Mouse (Mus musculus) intestine, embryonic 14.5 days (tissue): ENCODE measurements at regions not wholly inside any gene's neighbourhood (a gene's known extent, or its start where the extent isn't known, plus 50 kb on each side); places are given as distances from the start of the nearest gene placed in this dataset.

Experiments
- ATAC-seq: fragments of 200-750 bp; cut with Nextera tagmentation; replicated peaks from 2 replicates; pipeline ENCODE4 v1.8.0; 2017; ENCODE audit warnings: low read depth, moderate number of reproducible peaks, moderate TSS enrichment, moderate library complexity; ENCODE audit not compliant: low FRiP score, low TSS enrichment
- DNase-seq: peaks from one replicate; pipeline ENCODE4 v3.0.0-alpha.2; 2018; ENCODE audit warnings: low spot score
- H3K27ac ChIP-seq: fragments of 300-500 bp; sonication (generic); 2 replicates; pipeline ENCODE4 v1.5.1; 2014; ENCODE audit warnings: low read depth, mild to moderate bottlenecking, control low read depth
- H3K27me3 ChIP-seq: fragments of 300-500 bp; sonication (generic); replicated peaks from 2 replicates; pipeline ENCODE4 v1.6.1; 2014; ENCODE audit warnings: low read length, control low read depth; ENCODE audit not compliant: control insufficient read depth, insufficient read depth
- H3K36me3 ChIP-seq: fragments of 300-500 bp; sonication (generic); 2 replicates; pipeline ENCODE4 v1.6.1; 2014; ENCODE audit warnings: low read length, control low read depth; ENCODE audit not compliant: control insufficient read depth, insufficient read depth
- H3K4me1 ChIP-seq: fragments of 300-500 bp; sonication (generic); replicated peaks from 2 replicates; pipeline ENCODE4 v1.6.1; 2014; ENCODE audit warnings: low read length, control low read depth, mixed read lengths; ENCODE audit not compliant: control insufficient read depth, insufficient read depth
- H3K4me2 ChIP-seq: fragments of 300-500 bp; sonication (generic); 2 replicates; pipeline ENCODE4 v1.6.1; 2014; ENCODE audit warnings: low read length
- H3K4me3 ChIP-seq: fragments of 300-500 bp; sonication (generic); 2 replicates; pipeline ENCODE4 v1.5.1; 2014; ENCODE audit warnings: low read depth, low read length, control low read depth, mixed read lengths
- H3K9ac ChIP-seq: fragments of 300-500 bp; sonication (generic); 2 replicates; pipeline ENCODE4 v1.6.1; 2014; ENCODE audit warnings: mild to moderate bottlenecking, low read length
- H3K9me3 ChIP-seq: fragments of 300-500 bp; sonication (generic); 2 replicates; pipeline ENCODE4 v1.6.1; 2016; ENCODE audit warnings: low read length, control low read depth; ENCODE audit not compliant: control insufficient read depth
- WGBS: fragments of 180-500 bp; shearing (Covaris S2); extraction: QIAGEN DNeasy Blood & Tissue Kit; methylation state at CpG from one replicate; pipeline ENCODE4 v1.1.7; 2014; 5-methylcytosine and 5-hydroxymethylcytosine counted together

DNA sequence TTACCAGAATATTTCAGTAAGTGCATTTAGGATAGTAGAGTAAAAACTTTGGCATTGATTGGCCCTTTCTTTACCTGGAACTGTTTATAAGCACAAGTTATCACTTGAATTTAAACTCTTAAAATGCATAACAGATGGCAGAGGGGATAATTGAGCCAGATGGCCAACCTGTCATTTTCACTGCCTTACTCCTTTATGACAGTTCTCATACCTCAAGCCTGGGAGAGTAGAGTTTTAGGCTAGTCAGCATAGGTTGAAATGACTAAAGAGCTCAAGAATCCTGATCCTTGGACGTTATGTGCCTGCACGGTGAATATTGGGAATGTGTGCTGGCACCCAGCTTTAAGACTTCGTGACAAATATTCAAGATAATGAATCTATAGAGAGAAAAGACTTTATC lies 369.1 kb upstream of the Slc35b3 start:
- H3K4me1 ChIP-seq: no peaks in the 10 kb centered on the region
- no peak overlapping the region for H3K4me3 ChIP-seq
- WGBS: 87% methylated on average over 3 of the region's 3 CpGs
- ATAC-seq: no peak
- no peaks in the 10 kb centered on the region for H3K9me3 ChIP-seq
- no peak overlapping the region for H3K27ac ChIP-seq
- DNase-seq: no peak
- H3K9ac ChIP-seq: no peak overlapping the region
- no peak overlapping the region for H3K4me2 ChIP-seq
- H3K36me3 ChIP-seq: no peaks in the 10 kb centered on the region
- no peaks in the 10 kb centered on the region for H3K27me3 ChIP-seq

- Histone ChIP-seq H3K27ac (no peak overlapping the region), H3K27me3 (no peaks in the 10 kb centered on the region), H3K4me1 (no peaks in the 10 kb centered on the region), H3K4me3 (no peak overlapping the region), H3K9me3 (no peaks in the 10 kb centered on the region), H3K9ac (no peak overlapping the region), H3K4me2 (no peak overlapping the region), H3K36me3 (no peaks in the 10 kb centered on the region)
- ATAC-seq: no peak
- WGBS: 57% methylated on average over 8 of the region's 8 CpGs
- DNase-seq: no peak
Observed at GRCm38 (mm10) chr13:39326176-39326575, 365.5 kb upstream of the Slc35b3 start.

- H3K4me2 ChIP-seq: no peak overlapping the region
- no peak overlapping the region for H3K27ac ChIP-seq
- WGBS: 91% methylated on average over 3 of the region's 3 CpGs
- no peaks in the 10 kb centered on the region for H3K9me3 ChIP-seq
- no peak overlapping the region for H3K4me3 ChIP-seq
- no peak for DNase-seq
- H3K27me3 ChIP-seq: no peaks in the 10 kb centered on the region
- no peak for ATAC-seq
- H3K4me1 ChIP-seq: no peaks in the 10 kb centered on the region
- no peaks in the 10 kb centered on the region for H3K36me3 ChIP-seq
- no peak overlapping the region for H3K9ac ChIP-seq
Observed at GRCm38 (mm10) chr13:39321111-39321510, 360.4 kb upstream of the Slc35b3 start.

DNA sequence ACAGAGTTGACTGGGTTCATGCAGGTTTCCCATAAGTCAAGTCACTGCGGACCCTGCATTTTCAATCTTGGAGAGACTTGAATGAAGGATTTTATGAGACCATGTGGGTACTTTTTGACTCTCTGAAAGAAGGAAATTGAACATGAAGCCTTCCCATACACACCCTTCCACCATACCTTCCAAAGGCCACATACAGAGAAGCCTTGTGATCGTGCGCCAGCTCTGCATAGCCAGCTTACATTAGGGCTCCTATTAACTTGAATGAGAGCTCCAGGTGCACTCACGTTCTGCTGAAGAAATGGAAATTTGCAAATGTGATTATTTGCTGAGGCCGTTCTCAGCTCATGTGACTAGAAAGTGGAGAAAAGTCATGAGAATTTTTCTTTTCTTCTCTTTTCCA lies 349.1 kb upstream of the Slc35b3 start:
- Histone ChIP-seq H3K4me3 (no peak overlapping the region), H3K36me3 (no peaks in the 10 kb centered on the region), H3K9me3 (no peaks in the 10 kb centered on the region), H3K27ac (no peak overlapping the region), H3K4me2 (no peak overlapping the region), H3K4me1 (no peaks in the 10 kb centered on the region), H3K27me3 (no peaks in the 10 kb centered on the region), H3K9ac (no peak overlapping the region)
- no peak for DNase-seq
- WGBS: 91% methylated on average over 5 of the region's 5 CpGs
- ATAC-seq: no peak

- no peaks in the 10 kb centered on the region for H3K27me3 ChIP-seq
- H3K4me3 ChIP-seq: no peak overlapping the region
- H3K4me1 ChIP-seq: no peaks in the 10 kb centered on the region
- WGBS: 90% methylated on average over 9 of the region's 9 CpGs
- H3K4me2 ChIP-seq: no peak overlapping the region
- no peak overlapping the region for H3K9ac ChIP-seq
- no peak overlapping the region for H3K27ac ChIP-seq
- H3K36me3 ChIP-seq: no peaks in the 10 kb centered on the region
- H3K9me3 ChIP-seq: no peaks in the 10 kb centered on the region
- DNase-seq: no peak
- no peak for ATAC-seq
Observed at GRCm38 (mm10) chr13:39307845-39308244, 347.2 kb upstream of the Slc35b3 start.

- H3K9me3 ChIP-seq: no peaks in the 10 kb centered on the region
- 67% methylated on average over 3 of the region's 3 CpGs for WGBS
- no peaks in the 10 kb centered on the region for H3K36me3 ChIP-seq
- DNase-seq (no peak), ATAC-seq (no peak)
- H3K27me3 ChIP-seq: no peaks in the 10 kb centered on the region
- no peak overlapping the region for H3K4me2 ChIP-seq
- H3K9ac ChIP-seq: no peak overlapping the region
- H3K4me1 ChIP-seq: no peaks in the 10 kb centered on the region
- no peak overlapping the region for H3K27ac ChIP-seq
- H3K4me3 ChIP-seq: no peak overlapping the region
Observed at GRCm38 (mm10) chr13:39306851-39307250, 346.2 kb upstream of the Slc35b3 start.

GRCm38 (mm10) chr13:39297129-39297528 lies 336.5 kb upstream of the Slc35b3 start:
- Histone ChIP-seq H3K27ac (no peak overlapping the region), H3K4me1 (no peaks in the 10 kb centered on the region), H3K27me3 (no peaks in the 10 kb centered on the region), H3K36me3 (no peaks in the 10 kb centered on the region), H3K4me3 (no peak overlapping the region), H3K4me2 (no peak overlapping the region), H3K9me3 (no peaks in the 10 kb centered on the region), H3K9ac (no peak overlapping the region)
- WGBS: 81% methylated on average over 6 of the region's 6 CpGs
- ATAC-seq (no peak), DNase-seq (no peak)

DNA sequence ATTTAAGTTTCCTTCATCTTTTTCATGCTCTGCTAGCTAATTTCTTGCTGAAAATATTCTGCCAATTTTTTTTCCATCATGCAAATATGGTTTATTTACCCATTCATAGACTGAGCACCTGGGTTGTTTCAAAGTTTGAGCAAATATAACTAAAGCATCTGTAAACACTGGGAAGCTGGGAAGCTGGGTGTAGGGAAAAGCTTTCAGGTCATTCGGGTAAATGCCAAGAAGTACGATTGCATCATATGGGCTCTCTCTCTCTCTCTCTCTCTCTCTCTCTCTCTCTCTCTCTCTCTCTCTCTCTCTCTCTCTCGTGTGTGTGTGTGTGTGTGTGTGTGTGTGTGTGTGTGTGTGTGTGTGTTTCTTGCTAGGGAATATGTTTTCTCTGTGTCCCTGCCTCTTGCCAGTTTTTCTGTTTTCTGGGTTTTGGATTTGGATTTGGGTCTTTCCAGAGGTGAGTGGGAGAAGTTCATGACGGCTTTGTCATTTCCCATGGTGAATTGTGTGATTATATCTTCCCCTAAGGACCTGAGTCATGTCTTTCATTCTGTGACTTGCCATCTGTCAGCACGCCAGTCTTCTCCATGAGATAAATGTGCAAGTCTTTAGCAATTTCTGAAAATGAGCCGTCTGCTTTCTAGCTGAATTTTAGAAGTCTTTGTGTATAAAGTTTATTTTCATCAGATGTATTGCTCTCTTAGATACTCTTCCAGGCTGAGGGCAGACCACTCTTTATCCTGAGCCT lies 329.7 kb upstream of the Slc35b3 start:
- DNase-seq: no peak
- 62% methylated on average over 5 of the region's 6 CpGs for WGBS
- Histone ChIP-seq H3K4me3 (no peak overlapping the region), H3K4me1 (no peaks in the 10 kb centered on the region), H3K4me2 (no peak overlapping the region), H3K36me3 (no peaks in the 10 kb centered on the region), H3K27me3 (no peaks in the 10 kb centered on the region), H3K9ac (no peak overlapping the region), H3K9me3 (no peaks in the 10 kb centered on the region), H3K27ac (no peak overlapping the region)
- no peak for ATAC-seq

DNA sequence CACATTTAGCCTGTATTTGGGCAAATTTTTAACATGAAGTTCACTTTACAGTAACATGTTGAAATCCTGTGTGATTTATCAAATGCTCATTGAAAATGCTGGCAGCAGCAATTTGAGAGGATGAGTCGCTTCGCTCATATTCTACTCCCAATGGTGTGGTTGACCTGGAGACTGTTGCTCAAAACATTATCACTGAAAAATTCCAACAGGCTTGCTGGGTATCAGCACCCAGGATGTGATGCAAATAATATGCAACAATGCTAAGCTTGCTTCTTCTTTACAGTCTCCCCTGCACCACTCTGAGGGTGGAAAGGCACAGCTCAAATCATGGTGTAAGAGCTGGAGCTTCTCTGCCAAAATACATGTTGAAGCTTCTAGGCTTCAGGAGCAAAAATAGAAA lies 321.6 kb upstream of the Slc35b3 start:
- Histone ChIP-seq H3K4me2 (no peak overlapping the region), H3K4me3 (no peak overlapping the region), H3K9me3 (no peaks in the 10 kb centered on the region), H3K27ac (no peak overlapping the region), H3K9ac (no peak overlapping the region), H3K36me3 (no peaks in the 10 kb centered on the region), H3K4me1 (no peaks in the 10 kb centered on the region), H3K27me3 (no peaks in the 10 kb centered on the region)
- WGBS: 88% methylated on average over 2 of the region's 2 CpGs
- ATAC-seq (no peak), DNase-seq (no peak)
